Comparison of ENCODE assay signal across 21 mouse cellular contexts in the genomic region with DNA sequence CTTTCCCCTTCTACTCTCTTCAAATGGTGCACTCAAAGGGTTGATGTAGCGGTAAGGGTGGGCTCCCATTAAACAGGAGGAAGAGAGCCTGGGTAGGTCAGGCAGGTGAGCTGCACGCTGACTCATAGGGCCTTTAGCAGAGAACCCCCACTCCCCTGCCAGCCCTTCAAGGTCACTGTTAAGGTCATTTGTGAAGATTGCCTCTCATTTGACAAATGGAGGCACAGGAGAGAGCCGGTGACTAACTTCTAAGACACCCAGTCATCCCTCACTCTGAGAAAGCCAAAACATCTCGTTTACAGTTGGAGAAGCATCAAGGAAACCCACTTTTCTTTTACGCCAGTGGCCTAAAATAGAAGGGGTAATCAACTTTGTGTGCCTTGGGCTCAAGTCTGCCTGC. TPM values are rescaled to one million over a fixed set of nuclear protein-coding genes. Genes with fewer than 3 reads are reported as not detected.
"Had no signal": no experiment of that assay in that cellular context is flagged by ENCODE, and none has a peak within 500 bp of the region (broad histone marks: within the 10 kb centered on the region; RNA-seq: fewer than 3 reads in every experiment).

No protein-coding gene starts in this region.

- H3K4me1 ChIP-seq: kidney, embryonic 15.5 days; lung, embryonic 15.5 days; megakaryocyte, embryonic 14.5 days; midbrain, embryonic 13.5 days had no signal

- H3K36me3 ChIP-seq: kidney, embryonic 15.5 days; lung, embryonic 15.5 days; midbrain, embryonic 10.5 days; midbrain, embryonic 13.5 days; neural tube, embryonic 13.5 days had no signal

- H3K4me3 ChIP-seq: kidney, embryonic 15.5 days; left cerebral cortex, adult 2 months; lung, embryonic 15.5 days; megakaryocyte, embryonic 14.5 days; midbrain, embryonic 10.5 days; midbrain, embryonic 13.5 days; myocyte; neural tube, embryonic 13.5 days had no signal

- H3K27ac ChIP-seq: kidney, embryonic 15.5 days; left cerebral cortex, adult 2 months; liver, embryonic 14.5 days; lung, embryonic 15.5 days; midbrain, embryonic 10.5 days; midbrain, embryonic 13.5 days; neural tube, embryonic 13.5 days had no signal

- H3K27me3 ChIP-seq: kidney, embryonic 15.5 days; lung, embryonic 15.5 days; midbrain, embryonic 13.5 days; neural tube, embryonic 13.5 days had no signal

- H3K9me3 ChIP-seq: kidney, embryonic 15.5 days; lung, embryonic 15.5 days; midbrain, embryonic 10.5 days; midbrain, embryonic 13.5 days; neural tube, embryonic 13.5 days had no signal

- DNase-seq: kidney, postnatal 10 days; kidney, postnatal 36 days; layer of hippocampus, postnatal 36 days; lung, adult 18-20 months; lung, postnatal 10 days; lung, postnatal 36 days; retina, postnatal 1 day; right cerebral cortex, postnatal 25 days; thymus, adult 18-20 months; thymus, postnatal 36 days had no signal

RNA-seq across cellular contexts. Expression of a gene that starts 16.5 kb away (rescaled TPM):
- total RNA-seq: layer of hippocampus, postnatal 36 days; left cerebral cortex, adult 2 months; left cerebral cortex, postnatal 36 days had no signal
- polyA plus RNA-seq: testis, adult 2 months had no signal
